Mouse (Mus musculus): ENCODE measurements at regions not wholly inside any gene's neighbourhood (a gene's known extent, or its start where the extent isn't known, plus 50 kb on each side); places are given as distances from the start of the nearest gene placed in this dataset.

DNA sequence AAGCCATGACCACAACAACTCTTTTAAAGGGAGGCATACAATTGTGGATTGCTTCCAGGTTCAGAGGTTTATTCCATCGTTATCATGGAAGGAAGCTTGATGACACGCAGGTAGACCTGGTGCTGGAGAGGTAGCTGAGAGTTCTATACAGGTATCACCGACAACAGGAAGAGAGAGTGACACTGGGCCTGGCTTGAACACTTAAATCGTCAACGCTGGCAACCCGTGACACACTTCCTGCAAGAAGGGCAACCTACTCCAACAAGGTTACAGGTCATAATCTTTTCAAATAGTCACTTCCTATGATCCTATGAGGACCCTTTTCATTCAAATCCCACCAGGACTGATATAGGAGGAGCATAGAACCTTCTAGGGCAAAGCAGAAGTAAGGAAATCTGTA, 155.6 kb downstream of the Adamts15 start:
- no peak overlapping the region for H3K27ac ChIP-seq (ENCODE audit: low read depth, low read length)
- no peaks in the 10 kb centered on the region for H3K27me3 ChIP-seq (ENCODE audit: control insufficient read depth, insufficient read depth, low read length)
- no peak for ATAC-seq (replicated peaks; ENCODE audit: insufficient number of reproducible peaks, low FRiP score, low TSS enrichment)
- H3K9me3 ChIP-seq (replicated peaks; ENCODE audit: control insufficient read depth, low read length) = no peaks in the 10 kb centered on the region
- no peak overlapping the region for H3K4me3 ChIP-seq (ENCODE audit: low read depth, low read length)
- no peak overlapping the region for H3K9ac ChIP-seq (ENCODE audit: low read depth, low read length)
- 85% methylated on average over 6 of the region's 6 CpGs for WGBS (ENCODE audit: insufficient replicate concordance)
- no peak overlapping the region for H3K4me2 ChIP-seq
- peaks cover 17% of the 10 kb centered on the region for H3K4me1 ChIP-seq (ENCODE audit: control insufficient read depth, insufficient read depth, low read length)
- no peaks in the 10 kb centered on the region for H3K36me3 ChIP-seq (ENCODE audit: control insufficient read depth, insufficient read depth, low read length)

DNA sequence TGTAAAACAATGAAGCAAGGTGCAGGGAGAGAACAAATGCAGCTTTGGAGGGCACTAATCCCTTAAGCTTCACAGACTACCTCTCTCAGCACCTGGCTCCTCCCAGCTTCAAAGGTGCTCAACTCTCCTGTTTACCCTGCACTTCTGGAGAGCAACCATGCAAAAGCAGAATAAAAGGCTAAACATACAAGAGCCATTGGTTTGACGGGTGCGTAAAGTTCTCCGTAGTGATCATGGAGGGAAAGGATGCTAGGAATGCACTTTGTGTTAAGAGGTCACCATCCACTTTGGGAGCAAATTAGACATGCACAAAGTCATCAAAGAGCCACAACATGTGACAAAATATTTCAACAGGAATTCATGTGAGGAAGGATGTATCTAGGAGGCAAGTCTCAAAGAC, 156.1 kb downstream of the Adamts15 start:
- H3K4me3 ChIP-seq (ENCODE audit: low read depth, low read length) = no peak overlapping the region
- H3K9me3 ChIP-seq (replicated peaks; ENCODE audit: control insufficient read depth, low read length) = no peaks in the 10 kb centered on the region
- ATAC-seq (replicated peaks; ENCODE audit: insufficient number of reproducible peaks, low FRiP score, low TSS enrichment) = no peak
- peaks cover 13% of the 10 kb centered on the region for H3K4me1 ChIP-seq (ENCODE audit: control insufficient read depth, insufficient read depth, low read length)
- H3K4me2 ChIP-seq = no peak overlapping the region
- no peaks in the 10 kb centered on the region for H3K27me3 ChIP-seq (ENCODE audit: control insufficient read depth, insufficient read depth, low read length)
- no peak overlapping the region for H3K9ac ChIP-seq (ENCODE audit: low read depth, low read length)
- H3K36me3 ChIP-seq (ENCODE audit: control insufficient read depth, insufficient read depth, low read length) = no peaks in the 10 kb centered on the region
- no peak overlapping the region for H3K27ac ChIP-seq (ENCODE audit: low read depth, low read length)
- WGBS (ENCODE audit: insufficient replicate concordance) = 83% methylated on average over 3 of the region's 3 CpGs

DNA sequence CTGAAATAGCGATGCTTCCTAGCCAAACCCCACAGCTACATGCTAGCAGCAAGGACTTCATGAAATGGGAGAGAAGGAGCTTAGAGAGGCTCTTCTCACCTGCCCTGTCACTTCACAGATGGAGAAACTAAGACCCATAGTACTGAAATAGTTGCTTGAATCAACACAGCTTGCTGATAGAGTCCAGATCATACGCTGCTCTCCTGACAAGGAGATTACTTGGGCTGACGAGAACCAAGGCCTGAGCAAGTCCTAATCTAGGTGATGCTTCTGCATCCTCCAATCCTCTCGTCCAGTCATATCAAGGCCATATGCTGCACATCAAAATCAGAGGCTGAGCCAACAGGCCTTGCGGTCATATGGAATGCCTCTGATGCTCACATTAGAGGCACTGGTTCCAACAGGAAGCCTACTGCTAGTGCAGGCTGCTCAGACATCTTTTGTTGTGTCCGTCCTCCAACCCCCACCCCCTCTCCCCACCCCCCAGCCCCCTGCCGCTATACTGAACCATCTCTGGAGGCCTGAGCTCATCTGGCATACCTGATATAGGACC, 157.2 kb downstream of the Adamts15 start:
- Histone ChIP-seq H3K4me2 (no peak overlapping the region), H3K4me3 (ENCODE audit: low read depth, low read length) (no peak overlapping the region), H3K36me3 (ENCODE audit: control insufficient read depth, insufficient read depth, low read length) (no peaks in the 10 kb centered on the region), H3K27ac (ENCODE audit: low read depth, low read length) (no peak overlapping the region), H3K9me3 (replicated peaks; ENCODE audit: control insufficient read depth, low read length) (no peaks in the 10 kb centered on the region), H3K27me3 (ENCODE audit: control insufficient read depth, insufficient read depth, low read length) (no peaks in the 10 kb centered on the region), H3K4me1 (ENCODE audit: control insufficient read depth, insufficient read depth, low read length) (peaks cover 13% of the 10 kb centered on the region), H3K9ac (ENCODE audit: low read depth, low read length) (no peak overlapping the region)
- ATAC-seq (replicated peaks; ENCODE audit: insufficient number of reproducible peaks, low FRiP score, low TSS enrichment) = no peak
- WGBS (ENCODE audit: insufficient replicate concordance) = 45% methylated on average over 7 of the region's 7 CpGs

DNA sequence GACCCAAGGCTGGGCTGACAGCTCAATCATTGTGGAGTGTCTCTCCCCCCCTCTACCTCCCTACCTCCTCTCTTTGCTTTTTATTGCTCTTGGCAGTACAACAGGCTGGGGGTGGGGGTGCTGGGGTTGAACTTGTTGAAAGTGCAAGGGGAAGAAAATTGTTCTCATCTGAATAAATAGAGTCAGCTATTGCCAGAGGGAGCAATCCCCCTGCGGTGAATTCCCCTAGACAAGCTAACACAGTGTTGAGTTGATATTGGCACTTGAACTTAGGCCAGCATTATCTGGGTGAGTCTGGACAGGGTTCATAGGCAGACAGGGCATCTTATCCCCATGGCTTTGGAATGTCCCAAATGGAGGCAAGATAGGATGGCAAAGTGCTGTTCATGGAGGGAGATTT, 159.3 kb downstream of the Adamts15 start:
- Histone ChIP-seq H3K36me3 (ENCODE audit: control insufficient read depth, insufficient read depth, low read length) (no peaks in the 10 kb centered on the region), H3K9ac (ENCODE audit: low read depth, low read length) (no peak overlapping the region), H3K4me2 (no peak overlapping the region), H3K27ac (ENCODE audit: low read depth, low read length) (no peak overlapping the region), H3K4me1 (ENCODE audit: control insufficient read depth, insufficient read depth, low read length) (no peaks in the 10 kb centered on the region), H3K9me3 (replicated peaks; ENCODE audit: control insufficient read depth, low read length) (no peaks in the 10 kb centered on the region), H3K4me3 (ENCODE audit: low read depth, low read length) (no peak overlapping the region), H3K27me3 (ENCODE audit: control insufficient read depth, insufficient read depth, low read length) (no peaks in the 10 kb centered on the region)
- WGBS (ENCODE audit: insufficient replicate concordance) = 68% methylated on average over 1 of the region's 1 CpGs
- no peak for ATAC-seq (replicated peaks; ENCODE audit: insufficient number of reproducible peaks, low FRiP score, low TSS enrichment)

DNA sequence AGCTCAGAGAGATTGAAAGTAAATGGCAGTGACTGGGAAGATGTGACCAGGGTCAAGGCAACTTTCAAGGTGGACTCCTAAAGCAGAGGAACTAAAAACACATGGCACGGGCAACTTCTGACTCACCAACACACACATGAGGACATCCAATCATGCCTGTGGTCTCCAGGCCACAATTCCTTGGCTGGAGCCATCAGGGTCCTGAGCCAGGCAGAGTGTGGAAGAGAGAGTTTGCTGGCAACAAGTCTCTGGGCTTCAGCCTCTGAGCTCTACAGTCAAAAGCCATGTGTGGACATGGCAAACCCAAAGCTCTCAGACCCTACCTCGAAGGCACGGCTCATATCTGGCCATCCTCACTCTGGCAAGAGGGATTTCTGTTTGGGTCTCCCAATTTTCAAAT, 164.1 kb downstream of the Adamts15 start:
- ATAC-seq (replicated peaks; ENCODE audit: insufficient number of reproducible peaks, low FRiP score, low TSS enrichment) = no peak
- Histone ChIP-seq H3K36me3 (ENCODE audit: control insufficient read depth, insufficient read depth, low read length) (no peaks in the 10 kb centered on the region), H3K4me1 (ENCODE audit: control insufficient read depth, insufficient read depth, low read length) (no peaks in the 10 kb centered on the region), H3K9ac (ENCODE audit: low read depth, low read length) (no peak overlapping the region), H3K4me3 (ENCODE audit: low read depth, low read length) (no peak overlapping the region), H3K9me3 (replicated peaks; ENCODE audit: control insufficient read depth, low read length) (no peaks in the 10 kb centered on the region), H3K4me2 (no peak overlapping the region), H3K27me3 (ENCODE audit: control insufficient read depth, insufficient read depth, low read length) (no peaks in the 10 kb centered on the region), H3K27ac (ENCODE audit: low read depth, low read length) (no peak overlapping the region)
- WGBS (ENCODE audit: insufficient replicate concordance) = 89% methylated on average over 3 of the region's 3 CpGs

DNA sequence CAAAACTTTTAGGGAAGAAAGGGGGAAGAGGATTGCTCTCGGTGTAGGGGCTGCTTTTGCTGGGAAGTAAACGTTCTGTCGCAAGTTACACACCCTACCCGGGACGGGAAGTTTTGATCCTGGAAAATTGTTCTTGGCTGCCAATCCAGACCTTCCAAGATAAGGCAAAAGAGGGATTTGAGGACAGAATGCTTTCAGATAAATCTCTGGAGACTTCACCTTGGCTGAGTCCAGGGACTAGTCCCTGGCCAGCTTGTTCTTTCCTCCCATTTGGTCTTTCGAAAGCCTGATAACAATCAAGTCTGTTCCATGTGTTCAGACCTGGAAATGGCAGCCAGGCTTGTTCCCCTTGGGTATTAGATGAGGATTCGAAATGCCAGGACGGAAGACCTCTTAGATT, 164.8 kb downstream of the Adamts15 start:
- no peak for ATAC-seq (replicated peaks; ENCODE audit: insufficient number of reproducible peaks, low FRiP score, low TSS enrichment)
- no peaks in the 10 kb centered on the region for H3K9me3 ChIP-seq (replicated peaks; ENCODE audit: control insufficient read depth, low read length)
- H3K27me3 ChIP-seq (ENCODE audit: control insufficient read depth, insufficient read depth, low read length) = no peaks in the 10 kb centered on the region
- no peak overlapping the region for H3K27ac ChIP-seq (ENCODE audit: low read depth, low read length)
- H3K4me2 ChIP-seq = no peak overlapping the region
- H3K4me1 ChIP-seq (ENCODE audit: control insufficient read depth, insufficient read depth, low read length) = no peaks in the 10 kb centered on the region
- H3K4me3 ChIP-seq (ENCODE audit: low read depth, low read length) = no peak overlapping the region
- WGBS (ENCODE audit: insufficient replicate concordance) = 78% methylated on average over 8 of the region's 8 CpGs
- H3K36me3 ChIP-seq (ENCODE audit: control insufficient read depth, insufficient read depth, low read length) = no peaks in the 10 kb centered on the region
- no peak overlapping the region for H3K9ac ChIP-seq (ENCODE audit: low read depth, low read length)

DNA sequence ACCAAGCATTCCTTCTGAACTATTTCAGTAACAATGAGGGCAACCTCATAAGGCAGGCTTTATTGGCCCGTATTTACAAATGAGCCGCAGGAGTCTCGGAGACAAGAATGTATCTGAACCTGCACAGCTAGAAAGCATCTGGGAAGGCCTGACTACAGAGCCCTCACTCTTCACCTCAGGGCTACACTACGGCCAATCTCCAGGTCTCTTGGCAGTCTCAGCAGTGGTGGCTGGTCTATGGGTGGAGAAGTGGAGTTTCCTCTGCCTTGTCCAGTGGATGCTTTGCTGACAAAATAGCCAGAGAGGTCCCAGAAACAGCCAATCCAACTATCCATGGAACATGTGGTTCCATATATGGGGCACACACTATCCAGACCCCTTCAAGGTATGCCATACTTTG, 165.5 kb downstream of the Adamts15 start:
- Histone ChIP-seq H3K9ac (ENCODE audit: low read depth, low read length) (no peak overlapping the region), H3K27me3 (ENCODE audit: control insufficient read depth, insufficient read depth, low read length) (no peaks in the 10 kb centered on the region), H3K27ac (ENCODE audit: low read depth, low read length) (no peak overlapping the region), H3K9me3 (replicated peaks; ENCODE audit: control insufficient read depth, low read length) (no peaks in the 10 kb centered on the region), H3K36me3 (ENCODE audit: control insufficient read depth, insufficient read depth, low read length) (no peaks in the 10 kb centered on the region), H3K4me3 (ENCODE audit: low read depth, low read length) (no peak overlapping the region), H3K4me2 (no peak overlapping the region), H3K4me1 (ENCODE audit: control insufficient read depth, insufficient read depth, low read length) (no peaks in the 10 kb centered on the region)
- ATAC-seq (replicated peaks; ENCODE audit: insufficient number of reproducible peaks, low FRiP score, low TSS enrichment) = no peak
- 87% methylated on average over 4 of the region's 4 CpGs for WGBS (ENCODE audit: insufficient replicate concordance)

DNA sequence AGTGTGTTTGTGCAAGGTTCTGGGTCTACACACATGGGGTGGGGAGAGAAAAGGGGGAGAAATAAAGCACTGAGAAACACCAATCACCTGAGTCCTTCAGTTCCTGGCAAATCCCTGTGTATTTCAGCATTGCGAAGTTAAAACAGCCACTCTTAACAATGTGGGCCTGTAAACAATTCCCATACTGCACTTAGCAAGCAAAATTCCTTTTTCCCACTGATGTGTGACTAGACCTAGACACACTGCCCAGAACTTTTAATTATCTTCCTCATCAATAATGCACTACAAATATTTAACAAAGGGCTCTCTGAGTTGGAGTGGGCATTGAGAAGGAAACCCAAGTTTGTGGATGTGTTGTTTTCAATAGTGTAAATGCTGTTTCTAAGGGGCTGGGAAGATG, 166.7 kb downstream of the Adamts15 start:
- ATAC-seq (replicated peaks; ENCODE audit: insufficient number of reproducible peaks, low FRiP score, low TSS enrichment) = no peak
- H3K36me3 ChIP-seq (ENCODE audit: control insufficient read depth, insufficient read depth, low read length) = no peaks in the 10 kb centered on the region
- H3K4me2 ChIP-seq = no peak overlapping the region
- H3K4me3 ChIP-seq (ENCODE audit: low read depth, low read length) = no peak overlapping the region
- no peak overlapping the region for H3K9ac ChIP-seq (ENCODE audit: low read depth, low read length)
- H3K9me3 ChIP-seq (replicated peaks; ENCODE audit: control insufficient read depth, low read length) = no peaks in the 10 kb centered on the region
- H3K27ac ChIP-seq (ENCODE audit: low read depth, low read length) = no peak overlapping the region
- H3K4me1 ChIP-seq (ENCODE audit: control insufficient read depth, insufficient read depth, low read length) = no peaks in the 10 kb centered on the region
- no peaks in the 10 kb centered on the region for H3K27me3 ChIP-seq (ENCODE audit: control insufficient read depth, insufficient read depth, low read length)
- 94% methylated on average over 1 of the region's 1 CpGs for WGBS (ENCODE audit: insufficient replicate concordance)

DNA sequence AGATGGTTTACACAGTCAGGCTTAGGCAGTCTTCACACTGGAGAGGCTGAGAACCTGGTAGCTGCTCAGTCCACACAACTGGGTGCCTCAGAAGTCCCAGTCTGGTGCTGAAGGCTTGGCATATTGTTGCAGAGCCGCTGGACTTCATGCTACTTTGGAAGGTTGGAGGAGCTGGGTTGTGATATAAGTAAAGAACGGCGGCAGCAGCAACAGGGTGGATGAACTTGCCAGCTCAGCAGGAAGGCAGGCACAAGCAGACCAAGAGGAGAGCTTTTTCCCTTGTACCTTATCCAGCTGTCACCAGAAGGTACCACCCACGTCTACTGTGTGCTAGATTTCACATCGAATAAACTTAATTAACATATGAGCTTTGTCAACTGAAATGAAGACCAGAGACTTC, 167.4 kb downstream of the Adamts15 start:
- no peak overlapping the region for H3K4me2 ChIP-seq
- H3K9ac ChIP-seq (ENCODE audit: low read depth, low read length) = no peak overlapping the region
- H3K4me1 ChIP-seq (ENCODE audit: control insufficient read depth, insufficient read depth, low read length) = no peaks in the 10 kb centered on the region
- no peaks in the 10 kb centered on the region for H3K9me3 ChIP-seq (replicated peaks; ENCODE audit: control insufficient read depth, low read length)
- 84% methylated on average over 5 of the region's 5 CpGs for WGBS (ENCODE audit: insufficient replicate concordance)
- no peak for ATAC-seq (replicated peaks; ENCODE audit: insufficient number of reproducible peaks, low FRiP score, low TSS enrichment)
- H3K36me3 ChIP-seq (ENCODE audit: control insufficient read depth, insufficient read depth, low read length) = no peaks in the 10 kb centered on the region
- H3K27me3 ChIP-seq (ENCODE audit: control insufficient read depth, insufficient read depth, low read length) = no peaks in the 10 kb centered on the region
- H3K27ac ChIP-seq (ENCODE audit: low read depth, low read length) = no peak overlapping the region
- no peak overlapping the region for H3K4me3 ChIP-seq (ENCODE audit: low read depth, low read length)

Measured in heart, embryonic 11.5 days (tissue).